Mouse (Mus musculus): Measurements from ENCODE around the gene Fosl1.

Gene Fosl1

DNA sequence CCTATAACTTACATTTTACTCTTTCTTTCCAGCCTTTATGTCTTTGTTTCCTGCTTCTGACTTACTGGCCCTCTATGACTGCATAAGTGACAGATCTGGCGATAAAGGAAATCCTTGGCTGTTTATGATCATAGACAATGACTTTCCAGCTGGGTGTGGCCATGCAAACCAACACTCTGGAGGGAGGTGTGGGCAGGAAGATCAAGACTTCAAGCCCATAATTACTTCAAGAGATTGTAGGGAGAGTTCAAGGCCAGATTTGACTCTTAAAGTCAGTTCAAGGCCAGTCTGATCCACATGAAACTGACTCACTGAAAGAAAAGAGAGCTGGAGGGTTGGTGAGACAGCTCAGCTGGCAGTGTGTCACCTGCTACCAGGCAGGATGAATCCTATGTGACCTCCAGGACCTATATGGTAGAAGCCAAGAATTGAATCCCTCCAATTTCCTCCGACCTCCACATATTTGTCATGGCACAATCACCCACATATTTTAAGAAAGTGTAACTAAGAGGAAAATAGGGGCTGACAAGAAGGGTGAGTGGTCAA lies 53.1 kb downstream of the Fosl1 start:
- DNase-seq (ENCODE audit: extremely low read depth, insufficient read length, low spot score): no peak

DNA sequence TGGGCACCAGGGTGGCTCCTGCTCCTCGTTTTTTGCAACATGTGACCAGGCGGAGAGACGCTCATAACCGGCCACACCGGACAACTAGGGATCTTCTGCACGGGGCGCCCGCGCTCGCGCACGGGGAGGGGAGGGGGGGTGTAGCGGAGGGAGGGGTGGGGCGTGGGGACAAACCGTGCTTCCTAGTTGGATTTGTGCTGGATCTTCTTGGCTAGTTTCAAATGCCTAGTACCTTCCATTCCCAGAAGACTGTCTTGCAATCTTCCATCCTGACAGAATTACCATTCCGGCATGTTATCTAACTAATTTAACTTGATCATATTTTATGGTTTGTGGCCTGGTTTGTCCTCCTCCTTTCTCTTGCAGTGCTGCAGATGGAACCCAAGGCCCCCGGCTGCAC lies 56.3 kb downstream of the Fosl1 start, which contains the start of gene 1700020D05Rik:
Gene 1700020D05Rik, minus strand, starts transcription at position 101 of the 400 bp plus-strand sequence.
- no peak for DNase-seq (ENCODE audit: extremely low read depth, insufficient read length, low spot score)

Data from 3134 (cell line).